Mouse (Mus musculus) CD4-positive helper T cell, adult 2 months (primary cell): Measurements from ENCODE around the gene Spata17.
A peak's percentile ranks its signal among the peaks of the same experiment; 100 is the strongest.
"Not testable (repeated sequence)": the region's sequence is repeated elsewhere in the genome, so short reads cannot be mapped to it uniquely, and the experiment has no call there.

Experiments
- DNase-seq: peaks from one replicate; pipeline ENCODE4 v3.0.0-alpha.2; 2012; ENCODE audit warnings: low read depth, missing footprints, low spot score

Spata17 gene

DNA sequence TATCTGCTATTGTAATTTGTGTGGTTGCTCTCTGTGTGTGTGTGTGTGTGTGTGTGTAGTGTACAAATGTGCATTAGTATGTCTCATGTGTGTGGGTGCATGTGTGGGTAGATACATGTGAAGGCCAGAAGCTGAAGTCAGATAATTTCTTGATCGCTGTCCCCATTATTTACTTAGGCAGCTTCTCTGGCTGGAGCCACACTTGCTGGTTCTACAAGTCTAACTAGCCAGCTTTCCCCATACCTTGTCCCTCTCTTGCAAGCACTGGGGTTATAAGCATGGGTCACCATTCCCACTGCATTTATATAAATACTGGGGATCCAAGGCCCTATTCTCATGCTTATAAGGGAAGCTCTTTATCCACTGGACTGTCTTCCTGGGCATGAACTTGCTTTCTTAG is 39.3 kb downstream of the Spata17 start:
- no peak for DNase-seq

DNA sequence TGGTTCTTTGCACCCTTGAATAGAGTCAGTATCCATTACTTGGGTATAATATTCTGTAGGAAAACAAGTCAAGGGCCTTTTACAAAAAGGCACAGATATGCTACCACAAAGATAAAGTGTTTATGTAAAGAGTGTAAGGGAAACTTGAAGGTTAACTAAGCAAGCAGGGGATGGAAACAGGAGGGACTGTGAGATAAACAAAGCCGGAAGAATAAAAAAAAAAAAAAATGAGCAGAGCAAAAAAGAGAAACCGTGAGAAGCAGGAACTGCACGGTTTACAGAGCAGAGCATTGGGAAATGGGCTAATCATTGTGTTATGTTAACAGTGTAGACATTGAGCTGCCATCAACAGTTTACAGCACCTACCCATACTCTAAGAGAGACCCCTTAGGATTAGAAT is 44.9 kb downstream of the Spata17 start:
- no peak for DNase-seq

- no peak for DNase-seq
Measured at GRCm38 (mm10) chr1:187169646-187170045, 45.6 kb downstream of the Spata17 start.

DNA sequence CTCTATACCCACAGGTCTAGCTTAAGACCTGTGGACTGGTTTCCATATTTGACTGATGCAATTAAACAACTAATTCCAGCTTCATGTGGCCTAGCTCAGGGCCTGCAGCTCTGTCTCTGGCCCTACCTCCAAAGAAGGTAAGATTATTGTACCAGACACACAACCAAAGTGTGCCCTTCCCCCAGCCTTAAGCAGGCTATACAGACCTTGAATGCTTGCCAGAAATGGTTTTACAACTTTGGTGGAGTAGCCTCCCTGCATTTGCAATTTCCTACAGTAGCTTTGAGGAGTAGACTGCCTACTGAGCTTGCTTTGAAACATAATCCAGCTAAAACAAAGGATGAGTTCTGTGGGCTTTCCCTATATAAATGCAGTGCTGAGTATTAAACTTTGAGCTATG is 51.7 kb downstream of the Spata17 start:
- no peak for DNase-seq

- DNase-seq: no peak
Measured at GRCm38 (mm10) chr1:187155658-187156057, 59.6 kb downstream of the Spata17 start.

DNA sequence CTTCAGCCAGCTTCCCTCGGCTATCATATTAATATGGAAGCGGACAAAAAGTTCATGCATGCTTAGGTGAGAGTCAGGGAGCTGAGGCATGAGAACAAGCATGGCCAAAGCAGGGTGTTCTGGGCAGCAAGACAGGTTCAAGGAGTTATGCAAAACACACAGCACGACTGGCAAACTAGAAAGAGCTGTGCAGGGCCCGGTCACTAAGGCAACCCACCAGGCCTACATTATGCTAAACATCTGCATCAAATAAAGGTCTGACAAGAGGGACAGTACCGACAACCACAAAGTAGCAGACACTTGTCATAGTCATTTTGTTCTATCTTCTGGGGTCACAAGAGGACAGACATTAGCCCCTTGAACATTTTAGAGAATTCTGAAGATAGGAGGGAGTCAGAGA is 61.6 kb downstream of the Spata17 start:
- DNase-seq: no peak

DNA sequence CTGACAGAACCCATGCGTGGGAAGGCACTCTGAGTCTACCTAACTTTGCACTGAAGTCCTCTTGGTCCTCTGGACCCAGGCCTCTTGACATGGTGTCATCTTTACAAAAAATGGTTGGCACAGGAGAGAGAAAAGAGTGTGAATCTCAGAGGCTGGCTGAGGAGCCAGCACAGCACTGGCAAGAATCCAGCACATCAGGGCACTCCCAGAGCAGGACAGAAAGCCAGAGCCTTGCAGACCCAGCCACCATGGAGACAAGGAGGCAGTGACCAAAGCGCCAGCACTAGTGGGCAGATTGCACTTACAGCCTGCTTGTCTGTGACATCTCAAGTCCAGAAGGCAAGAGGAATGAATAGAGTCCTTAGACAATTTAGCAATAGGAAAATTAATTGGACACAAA is 62.7 kb downstream of the Spata17 start:
- DNase-seq: no peak

GRCm38 (mm10) chr1:187142984-187143383 is 72.3 kb downstream of the Spata17 start:
- DNase-seq: no peak

DNA sequence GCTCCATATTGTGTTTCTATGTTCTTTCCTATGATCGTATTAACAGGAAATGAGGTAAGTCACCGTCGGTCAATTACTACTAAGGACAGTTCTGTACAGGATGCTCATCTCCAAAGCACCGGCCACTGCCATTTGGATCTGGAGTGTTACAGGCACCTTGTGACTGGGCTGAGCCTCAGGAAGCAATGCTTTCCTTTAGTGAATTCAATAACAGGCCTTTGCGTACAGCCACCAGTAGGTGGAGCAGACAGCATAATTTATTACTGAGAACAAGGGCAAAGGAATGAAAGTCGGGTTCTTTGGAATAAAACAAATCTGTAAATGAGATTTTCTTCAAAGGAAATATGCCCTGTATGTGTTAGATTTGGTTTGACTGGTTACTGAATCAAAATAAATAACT is 77.8 kb downstream of the Spata17 start:
- DNase-seq: peak; percentile 20

GRCm38 (mm10) chr1:187135887-187136286 is 79.4 kb downstream of the Spata17 start:
- DNase-seq: no peak

DNA sequence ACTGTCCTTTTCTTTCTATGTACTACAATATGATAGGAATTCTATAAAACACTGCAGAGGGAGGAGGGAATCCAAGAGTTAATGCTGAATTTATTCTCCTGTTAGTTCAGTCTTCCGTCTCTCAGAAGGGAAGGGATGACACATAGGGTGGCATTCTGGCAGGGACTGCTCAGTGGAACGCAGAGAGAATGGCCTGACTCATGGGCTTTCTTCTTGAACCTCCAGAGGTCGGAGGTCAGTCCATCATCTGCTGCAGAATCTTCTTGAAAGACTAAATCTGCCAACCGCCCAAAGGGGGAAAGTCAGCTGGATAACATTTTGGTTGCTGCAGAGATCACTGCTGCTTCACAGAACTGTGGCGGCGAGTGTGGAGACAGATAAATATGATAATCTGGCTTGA is 81.4 kb downstream of the Spata17 start:
- no peak for DNase-seq

GRCm38 (mm10) chr1:187132348-187132747 is 82.9 kb downstream of the Spata17 start:
- no peak for DNase-seq

DNA sequence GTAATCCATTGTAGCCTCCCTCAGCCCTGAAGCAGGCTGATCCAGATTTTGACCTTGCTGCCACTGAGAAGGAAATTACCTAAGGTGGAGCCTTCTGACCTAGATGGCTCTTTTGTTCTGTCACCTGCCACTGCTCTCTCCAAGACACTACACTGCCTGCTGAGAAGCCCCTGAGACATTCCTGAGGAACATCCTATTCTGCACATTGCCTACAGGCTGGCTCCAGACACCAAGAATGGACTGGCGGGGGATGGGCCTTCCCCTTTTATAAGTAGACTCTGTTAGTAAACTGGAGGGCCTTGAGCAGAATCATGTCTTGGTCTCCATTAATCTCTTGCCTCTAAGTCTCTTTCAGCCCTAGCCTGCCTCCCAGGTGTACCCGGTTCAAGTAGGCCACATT is 87.7 kb downstream of the Spata17 start:
- not testable (repeated sequence) for DNase-seq

- DNase-seq: no peak
Measured at GRCm38 (mm10) chr1:187125733-187126132, 89.5 kb downstream of the Spata17 start.

DNA sequence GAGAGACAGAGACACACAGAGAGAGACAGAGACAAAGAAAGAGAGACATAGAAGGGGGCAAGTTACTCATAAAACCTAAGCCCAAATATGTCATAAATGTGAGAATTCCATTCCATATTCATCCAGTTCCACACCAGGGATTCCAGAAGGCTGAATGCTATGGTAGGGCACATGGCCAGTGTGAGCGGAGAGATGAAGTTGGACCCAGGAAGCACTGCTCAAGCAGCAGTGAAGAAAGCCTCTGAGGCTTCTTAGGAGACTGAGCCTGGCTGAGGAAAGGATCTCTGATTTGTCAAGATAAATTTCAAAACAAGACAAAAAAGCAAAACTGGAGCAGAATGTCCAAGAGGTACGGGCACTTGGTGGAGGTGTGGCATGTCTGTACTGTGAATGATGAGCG is 90.3 kb downstream of the Spata17 start:
- DNase-seq: no peak

DNA sequence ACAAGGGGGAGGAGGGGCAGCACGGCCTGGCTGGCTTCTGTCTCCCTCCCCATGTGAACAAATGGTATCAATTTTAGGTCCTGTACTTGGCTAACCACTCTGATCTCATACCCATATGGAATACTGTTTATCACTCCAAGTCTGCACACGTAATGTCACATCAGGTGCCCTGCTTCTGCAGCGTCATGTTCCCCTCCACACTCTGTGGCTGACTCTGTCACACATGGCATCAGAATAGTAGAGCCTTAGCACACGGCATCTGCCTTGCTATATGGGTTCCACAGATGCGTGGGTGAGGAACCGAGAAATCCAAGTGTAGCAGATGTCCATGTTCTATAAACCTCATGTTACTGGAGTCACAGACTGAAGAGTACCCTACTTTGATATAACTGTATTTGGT is 96.0 kb downstream of the Spata17 start:
- no peak for DNase-seq

GRCm38 (mm10) chr1:187118108-187118507 is 97.2 kb downstream of the Spata17 start:
- DNase-seq: no peak

GRCm38 (mm10) chr1:187113716-187114115 is 101.5 kb downstream of the Spata17 start:
- DNase-seq: no peak

DNA sequence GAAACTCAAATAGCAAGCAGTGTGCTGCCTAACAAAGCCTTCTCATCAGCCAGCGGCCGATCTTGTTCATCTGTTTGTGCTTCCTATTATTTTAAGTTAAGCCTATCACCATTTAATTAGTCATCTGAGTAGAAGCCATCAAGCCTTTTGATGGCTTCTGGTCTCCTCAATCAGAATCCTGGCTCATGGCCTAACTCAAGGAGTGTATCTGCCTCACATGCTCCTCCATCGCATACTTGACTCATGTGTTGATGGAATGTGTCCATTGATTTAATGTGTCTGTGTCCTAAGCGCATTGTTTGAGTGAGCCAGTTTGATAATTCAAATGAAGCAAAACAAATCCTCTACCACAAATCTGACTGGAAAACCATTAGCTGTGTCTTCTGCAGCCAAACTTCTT is 113.1 kb downstream of the Spata17 start:
- DNase-seq: no peak

DNA sequence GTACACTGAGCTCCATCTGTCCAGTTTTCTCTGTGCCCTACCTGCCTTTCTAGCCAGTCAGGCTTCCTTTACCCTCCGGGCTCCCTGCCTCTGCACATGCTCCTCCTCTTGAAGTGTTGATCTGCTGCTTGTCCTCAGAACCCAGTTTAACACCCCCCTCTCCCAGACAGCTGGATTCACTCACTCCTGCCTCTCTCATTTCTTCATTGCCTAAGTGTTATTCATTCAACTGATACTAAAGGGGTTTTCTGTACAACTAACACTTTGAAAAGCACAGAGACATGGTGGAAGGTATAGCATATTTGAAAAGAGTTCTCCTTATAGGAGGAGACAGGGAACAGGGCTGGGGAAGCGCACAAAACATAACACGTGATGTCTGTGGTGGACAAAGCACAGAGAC is 114.1 kb downstream of the Spata17 start:
- no peak for DNase-seq

- no peak for DNase-seq
Measured at GRCm38 (mm10) chr1:187100624-187101023, 114.6 kb downstream of the Spata17 start.

DNA sequence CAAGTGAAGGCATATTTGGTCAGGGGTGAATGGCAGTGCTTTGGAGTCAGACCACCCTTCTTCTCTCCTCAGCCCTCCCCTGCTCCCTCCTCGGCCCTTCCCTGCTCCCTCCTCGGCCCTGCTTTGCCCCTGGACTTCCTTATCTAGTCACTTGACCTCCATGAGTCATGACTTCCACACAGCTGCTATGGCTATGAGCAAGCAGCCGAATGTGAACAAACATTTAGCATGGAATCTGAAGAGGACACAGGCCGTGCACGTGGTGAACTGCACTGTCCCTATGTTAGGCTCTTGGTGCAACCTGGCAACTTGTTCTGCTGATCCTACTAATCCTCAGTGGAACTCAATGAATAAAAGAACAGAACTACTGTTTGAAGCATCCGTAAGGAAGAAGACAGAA is 117.0 kb downstream of the Spata17 start:
- DNase-seq: no peak

DNA sequence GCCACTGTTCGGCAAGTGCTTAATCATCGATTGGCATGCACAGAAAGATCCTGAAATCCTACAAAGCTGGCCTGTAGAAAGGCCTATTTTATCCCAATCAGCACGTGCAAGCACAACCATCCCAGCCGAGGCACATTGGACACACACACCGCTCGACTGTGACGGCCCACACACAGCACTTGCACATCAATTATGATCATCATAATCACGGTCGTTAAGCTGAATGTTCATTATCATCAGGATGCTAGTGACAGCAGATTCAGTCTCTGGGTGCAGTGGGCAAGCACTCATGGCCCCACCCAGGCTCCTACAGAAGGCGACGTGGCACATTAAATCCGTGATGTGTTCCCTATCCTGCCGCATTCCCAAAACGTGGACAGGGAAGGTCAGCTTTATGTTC is 122.7 kb downstream of the Spata17 start:
- DNase-seq: no peak

GRCm38 (mm10) chr1:187088660-187089395 is 126.4 kb downstream of the Spata17 start:
- no peak for DNase-seq
